ENCODE assay signal across 8 mouse cellular contexts in the genomic region with DNA sequence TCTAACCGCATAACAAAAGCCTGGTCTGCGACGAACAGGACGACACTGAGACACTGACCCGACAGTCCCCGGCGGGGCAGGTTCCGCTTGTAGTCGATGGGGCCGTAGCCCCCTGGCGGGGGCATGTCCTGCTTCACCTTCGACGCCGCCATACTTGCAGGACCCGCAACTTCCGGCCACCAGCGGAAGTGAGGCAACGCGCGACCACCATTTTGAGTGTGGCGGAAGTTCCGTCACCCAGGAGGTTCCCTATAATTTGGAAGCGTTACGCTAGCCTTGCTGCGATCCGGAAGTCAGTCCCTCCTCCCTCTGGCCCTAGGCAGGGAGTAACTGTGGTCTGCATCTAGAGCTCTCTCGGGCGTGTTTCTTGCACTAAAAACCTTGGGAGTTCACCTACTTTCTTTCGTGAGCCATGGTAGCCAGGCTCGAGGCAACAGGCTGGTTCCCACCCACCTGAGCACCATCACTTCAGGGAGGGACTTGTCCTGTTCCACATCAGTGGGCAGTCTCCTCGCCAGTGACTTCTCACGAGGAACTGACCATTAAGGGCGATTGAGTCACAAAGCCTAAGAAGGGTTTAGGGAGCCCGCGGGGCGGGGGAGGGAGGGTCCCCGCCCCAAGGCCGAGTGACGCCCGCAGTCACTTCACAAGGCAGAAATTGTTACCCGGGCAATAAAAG. TPM values are rescaled to one million over a fixed set of nuclear protein-coding genes. Genes with fewer than 3 reads are reported as not detected.
DNase-seq lines count a peak whose midpoint lies in the region; ATAC-seq lines count a peak whose summit lies in the region.

No protein-coding gene starts in this region.

- no peaks in the 10 kb centered on the region for H3K36me3 ChIP-seq in hindbrain, embryonic 11.5 days (ENCODE audit: control insufficient read depth, insufficient read depth, low read length)

- peak overlapping the region; percentile 66 for H3K4me3 ChIP-seq in hindbrain, embryonic 11.5 days (ENCODE audit: low read depth, low read length)

- ATAC-seq in hindbrain, embryonic 11.5 days (ENCODE audit: low FRiP score) = peak; percentile 72

- peak overlapping the region; percentile 75 for H3K27ac ChIP-seq in hindbrain, embryonic 11.5 days (ENCODE audit: low read depth, low read length)

- 0 out of 2 replicates have a peak, but pooled peaks cover 5% of the 10 kb centered on the region for H3K4me1 ChIP-seq in hindbrain, embryonic 11.5 days (replicated peaks; ENCODE audit: control insufficient read depth, insufficient read depth, low read length)

- peak overlapping the region; percentile 77 for H3K9ac ChIP-seq in hindbrain, embryonic 11.5 days (ENCODE audit: low read depth, low read length)

- no peaks in the 10 kb centered on the region for H3K9me3 ChIP-seq in hindbrain, embryonic 11.5 days (ENCODE audit: control insufficient read depth, low read length)

- H3K4me2 ChIP-seq in hindbrain, embryonic 11.5 days (replicated peaks; ENCODE audit: low read depth, low read length) = peak overlapping the region; percentile 62

- DNase-seq in Muller cell, postnatal 12 days (ENCODE audit: inconsistent ontology term) = peak; percentile 94
- DNase-seq in cerebellum, adult 9-11 months = peak; percentile 96
- peak; percentile 90 to 98 for DNase-seq in frontal cortex, adult 2 months (ENCODE audit: extremely low spot score in 1 of 2, low spot score in 1 of 2)
- peak; percentile 98 for DNase-seq in hindbrain, embryonic 11.5 days (ENCODE audit: low spot score)
- DNase-seq in layer of hippocampus, postnatal 10 days (ENCODE audit: low spot score in 2 of 2) = peak; percentile 97
- peak; percentile 98 for DNase-seq in lung, postnatal 10 days
- DNase-seq in ovary, postnatal 36 days (ENCODE audit: low spot score) = peak; percentile 96
- DNase-seq in thymus, postnatal 25 days = peak; percentile 98

- 3% methylated on average over 41 of the region's 41 CpGs for WGBS in hindbrain, embryonic 11.5 days

- no peaks in the 10 kb centered on the region for H3K27me3 ChIP-seq in hindbrain, embryonic 11.5 days (ENCODE audit: control insufficient read depth, insufficient read depth, low read length)

RNA-seq across cellular contexts. Expression of a gene that starts 0.4 kb away (rescaled TPM):
- 0.22 and 0.46 TPM in 2 replicates for polyA plus RNA-seq in frontal cortex, adult 2 months (2012; rRNA removed)
- polyA plus RNA-seq in hindbrain, embryonic 11.5 days (2014; fragmentation: Nextera tagmentation; extraction: Ambion mirVana) = 4.2 and 4.3 TPM in 2 replicates
- under 1 TPM; 0.49 to 0.62 TPM for total RNA-seq in layer of hippocampus, postnatal 10 days (2021)

RNA-seq across cellular contexts. Expression of a gene that starts 0.7 kb away (rescaled TPM):
- 189 and 193 TPM in 2 replicates for polyA plus RNA-seq in frontal cortex, adult 2 months (2012; rRNA removed)
- 169 and 174 TPM in 2 replicates for polyA plus RNA-seq in hindbrain, embryonic 11.5 days (2014; fragmentation: Nextera tagmentation; extraction: Ambion mirVana)
- total RNA-seq in layer of hippocampus, postnatal 10 days (2021) = 100 to 1,000 TPM; 137 to 147 TPM

RNA-seq across cellular contexts. Expression of a gene that starts 0.9 kb away (rescaled TPM):
- polyA plus RNA-seq in frontal cortex, adult 2 months (2012; rRNA removed) = 41.1 and 45.9 TPM in 2 replicates
- 4.6 and 6.1 TPM in 2 replicates for polyA plus RNA-seq in hindbrain, embryonic 11.5 days (2014; fragmentation: Nextera tagmentation; extraction: Ambion mirVana)
- 10 to 100 TPM; 11.8 to 14.1 TPM for total RNA-seq in layer of hippocampus, postnatal 10 days (2021)

RNA-seq across cellular contexts. Expression of a gene that starts 14.1 kb away (rescaled TPM):
- polyA plus RNA-seq in frontal cortex, adult 2 months (2012; rRNA removed) = 1.4 and 1.9 TPM in 2 replicates
- polyA plus RNA-seq in hindbrain, embryonic 11.5 days (2014; fragmentation: Nextera tagmentation; extraction: Ambion mirVana) = 0.50 and 0.73 TPM in 2 replicates
- total RNA-seq in layer of hippocampus, postnatal 10 days (2021) = 1 to 10 TPM; 2.5 to 2.8 TPM

Comparison
In these comparisons a context has a peak if more than half of its experiments do, and no peak if none do; other contexts are left out.
1. Peak in every context shown above with its lines: DNase-seq, ATAC-seq, H3K4me3 ChIP-seq and H3K27ac ChIP-seq.